Mouse (Mus musculus) stomach, postnatal 0 days (tissue): ENCODE results near the gene Tldc2. TPM values are rescaled to one million over a fixed set of nuclear protein-coding genes. Genes with fewer than 3 reads are reported as not detected.
A peak's percentile ranks its signal among the peaks of the same experiment; 100 is the strongest.

Experiments used
- ATAC-seq: fragments of 200-750 bp; cut with Nextera tagmentation; 2 replicates; pipeline ENCODE4 v1.8.0; 2017; ENCODE audit not compliant: low FRiP score, low TSS enrichment
- DNase-seq: peaks from one replicate; pipeline ENCODE4 v3.0.0-alpha.2; 2016; ENCODE audit warnings: low spot score
- H3K27ac ChIP-seq: fragments of 300-500 bp; sonication (generic); replicated peaks from 2 replicates; pipeline ENCODE4 v1.5.1; 2014; ENCODE audit warnings: mild to moderate bottlenecking, control low read depth
- H3K27me3 ChIP-seq: fragments of 300-500 bp; sonication (generic); 2 replicates; pipeline ENCODE4 v1.6.1; 2014; ENCODE audit warnings: low read length; ENCODE audit not compliant: control insufficient read depth, insufficient read depth
- H3K36me3 ChIP-seq: fragments of 300-500 bp; sonication (generic); 2 replicates; pipeline ENCODE4 v1.6.1; 2014; ENCODE audit warnings: low read length, mixed read lengths; ENCODE audit not compliant: control insufficient read depth, insufficient read depth
- H3K4me1 ChIP-seq: fragments of 300-500 bp; sonication (generic); replicated peaks from 2 replicates; pipeline ENCODE4 v1.6.1; 2014; ENCODE audit warnings: antibody characterized with exemption; ENCODE audit not compliant: control insufficient read depth, insufficient read depth
- H3K4me2 ChIP-seq: fragments of 300-500 bp; sonication (generic); replicated peaks from 2 replicates; pipeline ENCODE4 v1.6.1; 2014; ENCODE audit warnings: low read depth, mild to moderate bottlenecking, control low read depth, moderate library complexity
- H3K4me3 ChIP-seq: fragments of 300-500 bp; sonication (generic); 2 replicates; pipeline ENCODE4 v1.5.1; 2014; ENCODE audit warnings: low read depth, low read length, control low read depth
- H3K9ac ChIP-seq: fragments of 300-500 bp; sonication (generic); 2 replicates; pipeline ENCODE4 v1.6.1; 2014; ENCODE audit warnings: mild to moderate bottlenecking, low read length, control low read depth, mixed read lengths
- H3K9me3 ChIP-seq: fragments of 300-500 bp; sonication (generic); 2 replicates; pipeline ENCODE4 v1.6.1; 2016; ENCODE audit warnings: low read length; ENCODE audit not compliant: control insufficient read depth
- CTCF ChIP-seq: IDR thresholded peaks from 2 replicates; pipeline ENCODE4 v1.5.1; 2016; ENCODE audit warnings: antibody characterized with exemption, low read depth, mild to moderate bottlenecking, moderate library complexity
- EP300 ChIP-seq: optimal IDR thresholded peaks from 2 replicates; pipeline ENCODE3; 2016; ENCODE audit warnings: antibody characterized with exemption
- WGBS: fragments of 180-500 bp; shearing (Covaris S2); extraction: QIAGEN DNeasy Blood & Tissue Kit; methylation state at CpG from one replicate; pipeline ENCODE4 v1.1.7; 2014; 5-methylcytosine and 5-hydroxymethylcytosine counted together
- polyA plus RNA-seq: library from polyadenylated mRNA; unstranded; fragments of >200 nt; fragmentation: Nextera tagmentation; extraction: Ambion mirVana; gene quantifications from 2 replicates; pipeline ENCODE4 v1.2.1, GENCODE M21; 2015

Tldc2 gene
- polyA plus RNA-seq, 1 experiment from 2014 or later = not detected

DNA sequence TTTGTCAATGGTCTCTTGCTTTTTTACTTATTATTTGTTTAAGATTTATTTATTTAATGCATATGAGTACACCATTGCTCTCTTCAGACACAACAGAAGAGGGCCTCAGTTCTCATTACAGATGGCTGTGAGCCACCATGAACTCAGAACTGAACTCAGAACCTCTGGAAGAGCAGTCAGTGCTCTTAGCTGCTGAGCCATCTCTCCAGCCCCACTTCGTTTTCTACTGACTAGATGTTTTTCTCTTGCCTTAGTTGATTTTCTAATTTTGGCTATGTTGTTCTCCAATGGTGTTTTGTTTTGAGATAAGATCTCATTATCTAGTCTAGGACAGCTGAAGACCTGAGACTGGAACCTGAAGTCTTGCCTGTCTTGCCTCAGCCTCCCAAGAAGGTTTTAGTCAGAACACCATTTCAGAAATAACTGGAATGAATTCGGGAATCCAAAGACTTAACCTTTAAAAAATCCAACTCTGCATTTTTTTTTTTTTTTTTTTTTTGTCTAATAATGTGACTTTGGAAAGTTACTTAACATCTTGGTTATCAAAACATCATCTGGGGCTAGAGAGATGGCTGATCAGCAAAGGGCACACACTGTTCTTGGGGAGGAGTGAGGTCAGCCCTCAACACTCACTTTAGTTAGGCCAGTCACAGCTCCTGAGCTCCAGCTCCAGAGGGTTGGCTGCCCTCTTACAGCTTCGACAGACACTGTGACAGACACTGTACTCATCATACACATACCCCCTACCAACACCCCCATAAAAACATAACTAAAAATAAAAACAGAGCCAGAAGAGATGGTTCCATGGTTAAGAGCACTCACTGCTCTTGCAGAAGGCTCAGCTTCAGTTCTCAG is 46.1 kb downstream of the Tldc2 start:
- H3K4me2 ChIP-seq = no peak overlapping the region; the same call in 1 of the 2 replicates
- no peak overlapping the region for H3K9ac ChIP-seq
- TF ChIP-seq CTCF (no peak), EP300 (no peak)
- no peak overlapping the region for H3K4me3 ChIP-seq
- DNase-seq (peak; percentile 7), ATAC-seq (no peak)
- no peaks in the 10 kb centered on the region for H3K36me3 ChIP-seq
- H3K4me1 ChIP-seq = peaks cover 3% of the 10 kb centered on the region; the same call in 1 of the 2 replicates
- H3K27ac ChIP-seq = no peak overlapping the region
- H3K27me3 ChIP-seq = no peaks in the 10 kb centered on the region
- H3K9me3 ChIP-seq = no peaks in the 10 kb centered on the region
- 75% methylated on average over 3 of the region's 3 CpGs for WGBS

- Histone ChIP-seq H3K4me1 (peaks cover 3% of the 10 kb centered on the region; the same call in 1 of the 2 replicates), H3K27ac (peak overlapping the region; percentile 82; the same call in 1 of the 2 replicates), H3K4me3 (peak overlapping the region; percentile 69), H3K36me3 (no peaks in the 10 kb centered on the region), H3K9ac (peak overlapping the region; percentile 75), H3K27me3 (no peaks in the 10 kb centered on the region), H3K4me2 (peak overlapping the region; percentile 95), H3K9me3 (no peaks in the 10 kb centered on the region)
- DNase-seq (no peak), ATAC-seq (no peak)
- WGBS = 12% methylated on average over 11 of the region's 11 CpGs
- TF ChIP-seq CTCF (no peak), EP300 (no peak)
Measured at GRCm38 (mm10) chr2:157133769-157134478, 47.1 kb downstream of the Tldc2 start.

DNA sequence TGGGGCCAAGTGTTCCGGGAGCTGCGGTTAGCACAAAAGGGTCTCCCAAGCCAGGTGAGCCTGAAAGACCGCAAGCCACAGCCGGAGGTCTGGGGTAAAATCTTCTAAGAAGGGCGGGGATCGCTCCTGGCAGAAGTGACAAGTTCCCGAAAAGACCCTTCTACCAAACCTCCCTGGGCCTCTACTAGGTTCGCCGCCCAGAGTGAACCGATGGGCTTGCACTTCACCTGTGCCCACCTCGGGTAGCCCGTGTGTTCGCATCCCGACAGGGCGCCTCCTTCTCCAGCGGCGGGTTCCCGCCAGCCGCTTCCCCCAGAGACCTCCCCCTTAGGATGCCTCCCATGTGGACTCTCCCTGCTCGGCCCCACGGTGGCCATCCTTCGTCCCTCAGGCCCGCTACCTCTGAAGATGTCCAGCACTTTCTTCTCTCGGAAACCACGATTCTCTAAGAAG is 47.6 kb downstream of the Tldc2 start:
- peak overlapping the region; percentile 82 for H3K27ac ChIP-seq
- peak overlapping the region; percentile 69 for H3K4me3 ChIP-seq
- peaks cover 3% of the 10 kb centered on the region; the same call in 1 of the 2 replicates for H3K4me1 ChIP-seq
- TF ChIP-seq CTCF (no peak), EP300 (no peak)
- H3K9ac ChIP-seq = peak overlapping the region; percentile 75
- under 1% methylated on average over 25 of the region's 25 CpGs for WGBS
- H3K4me2 ChIP-seq = peak overlapping the region; percentile 95
- peak; percentile 27 for ATAC-seq
- H3K27me3 ChIP-seq = no peaks in the 10 kb centered on the region
- H3K36me3 ChIP-seq = no peaks in the 10 kb centered on the region
- peak; percentile 37 for DNase-seq
- no peaks in the 10 kb centered on the region for H3K9me3 ChIP-seq

DNA sequence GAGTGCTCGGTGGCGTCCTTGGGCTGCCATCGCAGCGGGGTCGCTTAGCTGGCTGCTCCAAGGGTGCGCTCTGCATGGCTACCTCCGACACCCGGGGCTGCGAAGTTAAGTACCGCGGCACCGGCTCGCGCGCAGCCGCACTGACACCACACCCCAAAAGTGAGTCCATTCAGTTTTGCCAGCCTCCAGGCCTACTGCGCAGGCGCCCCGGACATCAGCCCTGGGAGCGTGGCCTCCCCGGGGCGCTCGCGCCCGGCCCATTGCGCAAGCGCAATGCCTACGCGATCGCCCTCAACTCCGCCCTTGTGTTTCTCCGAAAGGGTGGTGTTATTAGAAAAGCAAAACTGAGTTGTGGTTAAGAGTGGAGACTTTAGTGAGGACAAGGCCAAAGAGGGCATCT is 48.2 kb downstream of the Tldc2 start, which contains the start of gene Samhd1:
Gene Samhd1, minus strand, starts transcription at position 252 of the 400 bp plus-strand sequence.
- Histone ChIP-seq H3K4me1 (peaks cover 3% of the 10 kb centered on the region; the same call in 1 of the 2 replicates), H3K4me2 (peak within 1 kb of the TSS; percentile 95), H3K36me3 (no peaks in the 10 kb centered on the region), H3K9ac (peak within 1 kb of the TSS; percentile 75), H3K27me3 (no peaks in the 10 kb centered on the region), H3K4me3 (peak within 1 kb of the TSS; percentile 69), H3K27ac (peak within 1 kb of the TSS; percentile 82), H3K9me3 (no peaks in the 10 kb centered on the region)
- DNase-seq (peak; percentile 97), ATAC-seq (peak; percentile 91)
- TF ChIP-seq EP300 (no peak), CTCF (no peak; the same call in 1 of the 2 replicates)
- WGBS = under 1% methylated on average over 32 of the region's 32 CpGs

- ATAC-seq = no peak
- no peak for DNase-seq
- 66% methylated on average over 10 of the region's 10 CpGs for WGBS
Measured at GRCm38 (mm10) chr2:157135529-157136120, 48.8 kb downstream of the Tldc2 start.

More at GRCm38 (mm10) chr2:157135529-157136120, 48.8 kb downstream of the Tldc2 start:
- Histone ChIP-seq H3K4me2 (peak overlapping the region; percentile 95), H3K27ac (peak overlapping the region; percentile 82), H3K9me3 (no peaks in the 10 kb centered on the region), H3K36me3 (no peaks in the 10 kb centered on the region), H3K27me3 (no peaks in the 10 kb centered on the region), H3K9ac (0 out of 2 replicates have a peak overlapping the region, but pooled peaks have one; percentile 38), H3K4me1 (peaks cover 3% of the 10 kb centered on the region; the same call in 1 of the 2 replicates), H3K4me3 (peak overlapping the region; percentile 69)
- TF ChIP-seq EP300 (no peak), CTCF (no peak)
